Mouse (Mus musculus) brain, embryonic 18.5 days (tissue): Measurements from ENCODE around the gene Pcgf2.
"Not testable (repeated sequence)": the region's sequence is repeated elsewhere in the genome, so short reads cannot be mapped to it uniquely, and the experiment has no call there.

Source experiments
- DNase-seq: peaks from one replicate; pipeline ENCODE4 v3.0.0-alpha.2; 2012; ENCODE audit warnings: low read depth, low spot score

The Pcgf2 gene

GRCm38 (mm10) chr11:97700003-97700745 is at the start of gene Pcgf2:
Gene Pcgf2, minus strand, starts transcription at chr11:97700497.
- DNase-seq = peak; percentile 37

DNA sequence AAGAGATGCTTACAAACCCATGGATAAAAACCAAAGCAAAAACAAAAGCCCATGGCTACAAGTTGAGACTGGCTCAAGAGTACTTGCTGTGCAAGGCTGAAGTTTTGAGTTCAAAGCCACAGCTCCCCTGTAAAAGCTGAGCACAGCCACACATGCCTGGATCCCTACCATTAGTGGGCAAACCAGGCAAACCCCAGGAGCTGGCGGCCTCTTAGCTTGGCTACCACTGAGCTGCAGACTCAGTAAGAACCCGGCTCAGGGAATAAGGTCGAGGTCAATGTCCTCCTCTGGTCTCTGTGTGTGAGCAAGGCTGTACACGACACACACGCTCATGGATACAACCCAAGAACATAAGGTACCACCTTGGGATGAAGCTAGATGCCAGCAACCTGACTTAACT is 48.2 kb upstream of the Pcgf2 start:
- no peak for DNase-seq

DNA sequence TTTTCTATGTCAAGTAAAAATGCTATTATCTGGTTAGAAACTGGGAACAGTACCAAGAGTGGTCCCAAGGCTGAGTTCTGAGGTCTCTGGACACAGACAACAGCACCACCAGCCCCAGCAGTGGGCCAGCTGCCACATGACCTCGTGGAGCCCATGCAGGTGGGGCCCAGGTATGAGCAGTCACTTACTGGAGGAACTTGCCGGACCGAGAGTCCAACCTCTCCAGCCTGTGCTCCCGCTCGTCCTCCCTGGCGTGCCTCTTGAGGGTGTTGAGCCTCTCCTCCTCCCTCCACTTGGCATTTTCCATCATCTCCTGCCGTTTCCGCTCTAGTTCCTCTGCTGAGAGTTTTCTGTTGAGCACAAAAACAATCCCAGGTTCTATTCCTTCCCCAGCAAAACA is 47.5 kb upstream of the Pcgf2 start:
- no peak for DNase-seq

DNA sequence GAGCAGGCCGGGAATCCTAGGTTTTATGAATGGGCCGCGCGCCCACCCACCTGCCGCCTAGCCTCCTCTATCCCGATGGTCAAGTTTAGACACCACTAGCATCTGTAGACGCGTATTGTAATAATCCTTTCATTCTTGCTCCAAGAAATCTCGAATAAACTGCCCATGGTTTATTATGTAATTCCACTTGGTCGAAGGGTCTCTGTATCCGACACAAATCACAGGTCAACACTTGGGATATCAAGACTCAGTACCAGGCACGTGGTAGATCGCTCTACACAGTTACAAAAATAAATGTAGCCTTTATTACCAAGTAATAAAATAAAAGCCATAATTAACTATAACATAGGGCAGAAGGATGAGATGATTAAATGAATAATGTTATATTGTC is 45.0 kb upstream of the Pcgf2 start:
- no peak for DNase-seq

DNA sequence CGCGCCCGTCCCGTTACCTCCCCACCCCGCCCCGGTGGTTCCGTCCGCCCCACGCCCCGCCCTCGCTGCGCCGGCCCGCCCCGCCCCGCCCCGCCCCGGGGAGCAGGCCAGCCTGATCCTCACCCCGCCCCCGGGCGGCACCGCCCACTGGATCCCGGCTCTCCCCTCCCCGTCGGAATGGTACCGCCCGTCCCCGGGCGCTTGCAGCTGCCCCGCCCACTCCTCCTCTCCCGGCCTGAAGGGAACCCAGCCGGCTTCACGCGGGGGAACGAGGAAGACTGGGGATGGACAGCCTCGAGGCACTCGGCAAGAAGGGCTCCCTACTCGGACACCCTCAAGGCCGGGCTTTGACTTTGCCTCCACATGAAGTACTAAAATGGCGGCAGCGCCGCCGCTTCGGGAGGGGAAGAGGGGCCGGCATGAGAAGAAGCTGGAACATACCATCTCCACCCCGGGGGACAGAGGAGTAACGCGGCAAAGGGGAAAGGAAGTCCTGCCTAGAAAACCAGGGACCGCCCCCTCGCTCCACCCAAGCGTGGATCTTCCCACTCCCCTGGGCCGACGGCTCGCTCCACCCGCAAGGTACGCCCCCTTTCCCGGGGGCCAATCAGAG is 44.5 kb upstream of the Pcgf2 start:
- peak; percentile 99 for DNase-seq

- peak; percentile 28 for DNase-seq
These were observed 43.9 kb upstream of the Pcgf2 start, which contains the start of gene Pip4k2b for GRCm38 (mm10) chr11:97744063-97744717. Gene Pip4k2b, minus strand, starts transcription at chr11:97744704.

DNA sequence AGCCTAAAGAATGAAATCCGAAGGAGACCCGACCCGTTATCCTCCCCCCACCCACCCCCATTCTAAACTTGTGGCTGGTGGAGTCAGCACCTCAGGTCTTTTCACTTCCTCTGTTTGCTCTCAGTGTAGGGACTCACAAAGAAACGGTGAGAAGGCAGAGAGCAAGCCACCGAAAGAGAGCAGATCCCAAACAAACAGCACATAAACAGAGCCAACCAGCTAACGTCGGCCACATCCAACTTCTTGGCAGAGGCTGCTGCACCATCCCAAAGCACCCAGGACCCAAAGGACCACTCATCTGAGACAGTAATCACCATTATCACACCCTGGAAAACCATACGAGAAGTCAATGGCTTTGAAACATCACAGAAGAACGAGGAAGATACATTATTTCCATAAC is 43.1 kb upstream of the Pcgf2 start:
- DNase-seq = no peak

GRCm38 (mm10) chr11:97742591-97742990 is 42.3 kb upstream of the Pcgf2 start:
- DNase-seq = no peak

DNA sequence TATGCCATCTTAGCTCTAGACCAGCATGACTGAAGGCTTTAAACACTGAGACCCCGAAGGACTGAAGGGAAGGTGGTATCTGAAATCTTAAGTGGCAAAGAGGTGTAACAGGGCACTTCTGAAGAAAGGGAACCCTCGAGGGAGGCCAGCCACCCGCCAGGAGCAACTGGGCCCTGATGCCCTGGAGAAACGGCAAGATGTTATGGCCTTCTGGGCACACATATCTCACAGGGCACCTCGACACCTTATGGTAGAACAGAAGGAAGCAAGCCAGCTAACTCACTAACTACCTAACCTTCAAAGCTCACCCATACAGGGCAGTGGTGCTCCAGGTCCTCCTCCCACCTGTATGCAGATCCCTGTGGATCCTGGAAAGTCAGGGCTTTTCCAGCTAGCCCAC is 41.9 kb upstream of the Pcgf2 start:
- no peak for DNase-seq

GRCm38 (mm10) chr11:97740190-97740589 is 39.9 kb upstream of the Pcgf2 start:
- no peak for DNase-seq

DNA sequence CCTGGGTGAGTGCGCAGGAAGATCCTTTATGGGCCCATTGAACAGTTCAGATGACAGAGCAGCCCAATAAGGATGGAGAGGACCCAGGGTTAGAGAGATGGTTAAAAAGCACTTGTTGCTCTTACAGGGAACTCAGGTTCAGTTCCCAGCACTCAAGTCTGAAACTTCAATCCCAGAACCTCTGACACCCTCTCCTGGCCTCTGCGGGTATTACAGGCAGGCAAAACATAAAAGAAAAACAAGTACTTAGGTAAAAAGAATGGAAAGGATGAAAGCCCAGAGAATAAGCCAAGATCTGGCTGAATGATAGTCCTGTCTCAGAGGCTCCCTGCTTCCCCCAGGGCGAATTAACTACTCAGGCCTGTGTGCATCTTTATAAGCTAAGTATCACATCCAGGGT is 38.9 kb upstream of the Pcgf2 start:
- DNase-seq = no peak

DNA sequence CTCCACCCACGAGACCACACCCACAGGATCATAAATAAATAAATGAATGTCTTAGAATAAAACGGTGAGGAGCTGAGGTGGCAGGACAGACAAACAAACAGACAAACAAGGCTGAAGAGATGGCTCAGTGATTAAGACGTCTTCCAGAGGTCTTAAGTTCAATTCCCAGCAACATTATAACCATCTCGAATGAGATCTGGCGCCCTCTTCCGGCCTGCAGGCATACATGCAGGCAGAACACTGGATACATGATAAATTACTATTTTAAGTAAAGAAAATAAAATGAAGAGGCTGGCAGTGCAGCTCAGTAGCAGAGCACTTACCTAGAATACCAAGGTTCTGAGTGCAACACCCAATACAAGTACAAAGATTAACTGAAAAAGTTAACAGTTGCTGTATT is 38.4 kb upstream of the Pcgf2 start:
- DNase-seq = no peak

DNA sequence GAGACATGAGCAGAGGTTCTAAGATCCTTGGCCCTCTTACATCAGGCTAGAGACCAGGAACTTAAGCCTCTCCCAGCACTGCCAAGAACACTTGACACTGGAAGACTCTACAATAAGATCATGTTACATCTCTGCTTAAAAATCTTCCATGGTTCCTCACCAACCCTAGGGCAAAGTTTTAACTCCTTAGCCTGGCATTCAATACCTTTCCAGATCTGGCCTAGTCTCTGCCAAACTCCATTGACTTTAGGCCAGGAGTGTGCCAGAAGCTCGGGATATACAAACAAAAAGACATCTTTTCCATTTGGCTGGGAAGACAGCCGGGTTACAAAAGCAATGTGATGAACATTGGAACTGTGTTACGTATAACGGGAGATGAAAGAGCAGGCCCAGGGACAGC is 37.3 kb upstream of the Pcgf2 start:
- DNase-seq = no peak

DNA sequence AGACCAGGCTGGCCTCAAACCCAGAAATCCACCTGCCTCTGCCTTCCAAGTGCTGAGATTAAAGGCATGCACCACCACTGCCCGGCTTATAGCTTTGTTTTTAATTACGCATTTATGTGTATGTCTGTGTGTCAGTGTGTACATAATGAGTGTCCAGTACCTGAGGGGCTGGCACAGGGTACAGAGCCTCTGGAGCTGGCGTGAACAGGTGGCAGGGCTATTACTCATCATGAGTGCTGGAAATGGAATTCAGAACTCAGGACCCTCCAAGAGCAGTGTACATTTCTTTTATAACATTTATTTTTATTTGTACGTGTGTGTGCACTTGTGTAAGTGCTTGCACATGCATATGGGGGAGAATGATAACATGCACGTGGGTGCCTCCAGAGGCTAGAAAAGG is 36.3 kb upstream of the Pcgf2 start:
- no peak for DNase-seq

- DNase-seq = not testable (repeated sequence)
These were observed 34.5 kb upstream of the Pcgf2 start for GRCm38 (mm10) chr11:97734810-97735209.

DNA sequence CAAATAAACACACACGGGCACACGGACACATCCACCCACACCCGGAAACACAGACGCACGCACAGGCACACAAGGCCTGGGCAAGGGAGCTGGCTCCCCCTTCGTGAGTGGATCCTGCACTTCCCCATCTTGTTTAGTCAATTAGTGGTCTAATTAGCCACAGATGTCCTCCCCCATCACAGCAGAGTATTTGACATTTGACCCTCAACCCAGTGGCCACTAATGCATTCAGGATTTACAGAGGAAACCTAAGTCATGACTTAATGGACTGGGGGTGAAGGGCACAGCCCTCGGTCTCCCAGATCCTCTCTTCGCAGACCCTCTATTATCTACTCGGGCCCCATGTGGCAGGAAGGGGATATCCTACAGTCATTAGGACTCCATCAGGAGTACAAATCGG is 33.4 kb upstream of the Pcgf2 start:
- no peak for DNase-seq

DNA sequence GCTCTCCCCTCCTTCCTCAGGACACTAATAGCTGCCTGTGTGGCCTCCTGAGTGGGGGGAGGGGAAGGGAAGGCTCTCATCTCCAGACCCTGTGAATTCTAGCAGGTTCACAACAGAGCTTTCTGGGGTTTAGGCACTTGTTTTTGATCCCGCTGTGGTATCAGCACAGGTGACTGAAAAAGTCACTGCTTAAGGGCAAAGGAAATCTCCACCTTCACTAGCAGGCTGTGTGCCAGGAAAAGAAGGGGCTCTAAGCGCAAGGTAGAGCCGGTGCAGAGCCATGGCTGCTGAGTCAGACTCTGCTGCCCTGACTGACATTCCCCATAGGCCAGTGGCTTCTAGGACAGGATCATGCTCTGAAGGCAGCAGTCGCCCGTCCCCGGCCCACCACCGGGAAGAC is 28.4 kb upstream of the Pcgf2 start:
- DNase-seq = no peak

DNA sequence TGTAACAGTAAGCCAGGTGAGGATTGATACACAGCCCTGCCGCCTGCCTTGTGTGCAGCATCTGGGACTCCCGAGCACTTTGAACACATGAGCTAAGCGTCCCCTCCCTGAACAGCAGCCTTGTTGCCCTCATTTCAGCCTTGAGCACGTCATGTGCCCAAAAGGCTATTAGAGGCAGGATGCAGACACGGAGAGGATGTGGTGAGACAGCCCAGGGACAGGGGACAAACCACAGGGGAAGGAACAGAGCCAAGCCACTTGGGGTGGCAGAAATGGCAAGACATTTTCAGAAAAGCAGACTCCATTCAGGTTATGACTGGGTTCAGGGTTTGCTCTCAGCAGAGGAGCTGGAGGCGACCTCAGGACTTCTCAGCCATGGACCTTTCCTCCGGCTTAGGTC is 28.0 kb upstream of the Pcgf2 start:
- no peak for DNase-seq

- no peak for DNase-seq
These were observed 23.4 kb upstream of the Pcgf2 start for GRCm38 (mm10) chr11:97723709-97724108.

GRCm38 (mm10) chr11:97721338-97721737 is 21.0 kb upstream of the Pcgf2 start:
- no peak for DNase-seq

GRCm38 (mm10) chr11:97719041-97719440 is 18.7 kb upstream of the Pcgf2 start:
- no peak for DNase-seq

- DNase-seq = no peak
These were observed 18.1 kb upstream of the Pcgf2 start for GRCm38 (mm10) chr11:97718281-97718860.
